Mouse (Mus musculus): ENCODE results near the gene Prdm10. TPM values are rescaled to one million over a fixed set of nuclear protein-coding genes. Genes with fewer than 3 reads are reported as not detected.

The Prdm10 gene
- polyA plus RNA-seq, 1 experiment = 1.9 TPM

DNA sequence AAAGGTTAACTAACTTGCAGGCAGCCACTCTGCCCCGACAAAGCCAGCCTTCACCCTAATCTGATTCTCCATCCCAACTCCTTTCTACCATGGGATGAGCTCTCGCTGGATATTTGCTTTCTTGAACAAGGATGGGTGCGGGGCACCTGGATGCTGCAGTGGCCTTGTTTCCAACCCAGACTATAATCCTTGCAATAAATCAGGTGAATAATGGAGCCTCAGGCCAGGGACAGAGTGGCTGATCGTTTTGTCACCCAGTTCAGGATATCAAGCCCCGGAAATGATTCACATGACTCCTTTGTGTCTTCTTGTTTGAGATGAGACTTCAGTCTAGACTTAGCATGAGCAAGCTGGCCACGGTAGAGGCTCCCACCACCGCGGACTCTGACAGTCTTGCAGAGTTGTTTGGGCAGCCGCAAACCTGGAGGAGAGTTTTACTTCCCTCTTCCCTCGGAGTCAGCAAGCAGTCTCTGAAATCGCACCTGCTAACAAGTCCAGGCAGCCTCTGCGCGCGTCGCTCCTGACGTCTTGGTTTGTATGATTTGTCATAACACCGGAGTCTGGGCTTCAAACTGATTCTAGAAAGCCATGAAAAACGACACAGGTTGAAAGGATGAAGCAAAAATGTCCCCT, 36.9 kb upstream of the Prdm10 start:
- TF ChIP-seq MYOG (IDR thresholded peaks at IDR 0.05; ENCODE audit: control insufficient read depth in 1 of 3, insufficient read depth in 1 of 3, insufficient read length in 2 of 3, low read depth in 2 of 3) (no peak), MYOD1 (IDR thresholded peaks at IDR 0.05; ENCODE audit: control insufficient read depth in 1 of 3, insufficient read length in 2 of 3, low read depth in 2 of 3) (no peak), TCF12 (IDR thresholded peaks at IDR 0.05; ENCODE audit: insufficient read depth, poor library complexity, severe bottlenecking) (no peak), POLR2AphosphoS2 (IDR thresholded peaks at IDR 0.05; ENCODE audit: insufficient read length, low read depth) (no peak), POLR2A (IDR thresholded peaks at IDR 0.05; ENCODE audit: insufficient read length, low read depth) (no peak), MAX (IDR thresholded peaks at IDR 0.05; ENCODE audit: low read depth) (no peak), E2F4 (IDR thresholded peaks at IDR 0.05; ENCODE audit: insufficient read depth) (no peak), USF1 (IDR thresholded peaks at IDR 0.05; ENCODE audit: low read depth) (no peak), SRF (IDR thresholded peaks at IDR 0.05; ENCODE audit: control insufficient read depth, insufficient read length, low read depth) (no peak), REST (IDR thresholded peaks at IDR 0.05; ENCODE audit: insufficient read depth, insufficient read length) (no peak)
- no peak overlapping the region for H3K4me2 ChIP-seq (ENCODE audit: low read depth)
- no peaks in the 10 kb centered on the region for H3K79me2 ChIP-seq (ENCODE audit: control insufficient read depth, insufficient read depth)
- H3K27me3 ChIP-seq (ENCODE audit: control insufficient read depth, insufficient read depth, insufficient read length) = no peaks in the 10 kb centered on the region
- no peak overlapping the region for H3ac ChIP-seq (ENCODE audit: control insufficient read depth, insufficient read length)
- H3K36me3 ChIP-seq (ENCODE audit: control insufficient read depth, insufficient read depth) = no peaks in the 10 kb centered on the region
- H3K4me3 ChIP-seq = no peak overlapping the region

DNA sequence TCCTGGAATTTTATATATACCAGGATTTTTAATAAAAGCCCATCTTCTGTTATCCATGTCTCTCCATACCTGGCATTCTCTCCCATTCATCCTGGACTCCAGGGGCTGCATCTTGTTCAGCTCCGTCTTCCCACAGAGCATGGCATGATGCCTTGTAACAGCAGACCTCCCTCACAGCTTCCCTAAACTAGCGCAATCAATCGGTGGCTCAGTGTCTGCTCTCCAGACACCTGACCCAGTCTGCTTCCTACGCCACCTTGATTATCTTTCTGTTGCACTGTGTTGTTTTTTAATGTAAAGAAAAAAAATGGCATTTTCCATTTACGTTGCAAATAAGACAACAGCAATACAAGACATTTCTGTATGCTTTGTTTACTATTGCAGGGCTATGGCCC, 36.4 kb upstream of the Prdm10 start:
- H3K36me3 ChIP-seq (ENCODE audit: control insufficient read depth, insufficient read depth) = no peaks in the 10 kb centered on the region
- no peak overlapping the region for H3K4me3 ChIP-seq
- TF ChIP-seq TCF12 (IDR thresholded peaks at IDR 0.05; ENCODE audit: insufficient read depth, poor library complexity, severe bottlenecking) (no peak), POLR2AphosphoS2 (IDR thresholded peaks at IDR 0.05; ENCODE audit: insufficient read length, low read depth) (no peak), USF1 (IDR thresholded peaks at IDR 0.05; ENCODE audit: low read depth) (no peak), REST (IDR thresholded peaks at IDR 0.05; ENCODE audit: insufficient read depth, insufficient read length) (no peak), MYOG (IDR thresholded peaks at IDR 0.05; ENCODE audit: control insufficient read depth in 1 of 3, insufficient read depth in 1 of 3, insufficient read length in 2 of 3, low read depth in 2 of 3) (no peak), MYOD1 (IDR thresholded peaks at IDR 0.05; ENCODE audit: control insufficient read depth in 1 of 3, insufficient read length in 2 of 3, low read depth in 2 of 3) (no peak), MAX (IDR thresholded peaks at IDR 0.05; ENCODE audit: low read depth) (no peak), SRF (IDR thresholded peaks at IDR 0.05; ENCODE audit: control insufficient read depth, insufficient read length, low read depth) (no peak), TCF3 (IDR thresholded peaks at IDR 0.05; ENCODE audit: insufficient read length, low read depth) (no peak), POLR2A (IDR thresholded peaks at IDR 0.05; ENCODE audit: insufficient read length, low read depth) (no peak), E2F4 (IDR thresholded peaks at IDR 0.05; ENCODE audit: insufficient read depth) (no peak), CEBPB (IDR thresholded peaks at IDR 0.05; ENCODE audit: insufficient read depth, poor library complexity, severe bottlenecking) (no peak)
- H3K27me3 ChIP-seq (ENCODE audit: control insufficient read depth, insufficient read depth, insufficient read length) = no peaks in the 10 kb centered on the region
- H3K4me2 ChIP-seq (ENCODE audit: low read depth) = no peak overlapping the region
- no peak overlapping the region for H3ac ChIP-seq (ENCODE audit: control insufficient read depth, insufficient read length)
- H3K79me2 ChIP-seq (ENCODE audit: control insufficient read depth, insufficient read depth) = no peaks in the 10 kb centered on the region

DNA sequence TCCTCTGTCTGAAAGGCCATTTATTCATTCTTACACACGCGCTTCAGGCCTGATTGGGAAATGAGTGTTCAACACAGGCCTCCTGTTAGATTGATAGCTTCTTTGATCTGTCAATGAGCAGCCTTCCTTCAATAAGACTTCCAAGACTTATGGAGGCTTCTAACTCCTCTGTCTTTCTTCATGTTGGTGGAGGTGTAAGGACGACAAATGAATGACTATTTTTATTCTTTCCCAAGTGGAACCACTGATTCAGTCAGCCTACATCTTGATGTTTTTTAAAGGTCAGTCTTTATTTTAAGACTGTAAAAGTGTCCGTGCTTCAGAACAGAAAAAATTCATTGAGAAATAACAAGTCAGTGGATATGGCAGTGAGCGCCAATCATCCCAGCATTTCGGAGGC, 35.3 kb upstream of the Prdm10 start:
- H3K4me3 ChIP-seq = no peak overlapping the region
- no peaks in the 10 kb centered on the region for H3K79me2 ChIP-seq (ENCODE audit: control insufficient read depth, insufficient read depth)
- H3ac ChIP-seq (ENCODE audit: control insufficient read depth, insufficient read length) = no peak overlapping the region
- H3K27me3 ChIP-seq (ENCODE audit: control insufficient read depth, insufficient read depth, insufficient read length) = no peaks in the 10 kb centered on the region
- H3K36me3 ChIP-seq (ENCODE audit: control insufficient read depth, insufficient read depth) = no peaks in the 10 kb centered on the region
- H3K4me2 ChIP-seq (ENCODE audit: low read depth) = no peak overlapping the region
- no peak for TF ChIP-seq MYOD1 (IDR thresholded peaks at IDR 0.05; ENCODE audit: control insufficient read depth in 1 of 3, insufficient read length in 2 of 3, low read depth in 2 of 3)
- TF ChIP-seq POLR2AphosphoS2 (IDR thresholded peaks at IDR 0.05; ENCODE audit: insufficient read length, low read depth) = no peak
- TF ChIP-seq USF1 (IDR thresholded peaks at IDR 0.05; ENCODE audit: low read depth) = no peak
- TF ChIP-seq REST (IDR thresholded peaks at IDR 0.05; ENCODE audit: insufficient read depth, insufficient read length) = no peak
- TF ChIP-seq CEBPB (IDR thresholded peaks at IDR 0.05; ENCODE audit: insufficient read depth, poor library complexity, severe bottlenecking) = no peak
- TF ChIP-seq TCF3 (IDR thresholded peaks at IDR 0.05; ENCODE audit: insufficient read length, low read depth) = no peak
- TF ChIP-seq TCF12 (IDR thresholded peaks at IDR 0.05; ENCODE audit: insufficient read depth, poor library complexity, severe bottlenecking) = no peak

DNA sequence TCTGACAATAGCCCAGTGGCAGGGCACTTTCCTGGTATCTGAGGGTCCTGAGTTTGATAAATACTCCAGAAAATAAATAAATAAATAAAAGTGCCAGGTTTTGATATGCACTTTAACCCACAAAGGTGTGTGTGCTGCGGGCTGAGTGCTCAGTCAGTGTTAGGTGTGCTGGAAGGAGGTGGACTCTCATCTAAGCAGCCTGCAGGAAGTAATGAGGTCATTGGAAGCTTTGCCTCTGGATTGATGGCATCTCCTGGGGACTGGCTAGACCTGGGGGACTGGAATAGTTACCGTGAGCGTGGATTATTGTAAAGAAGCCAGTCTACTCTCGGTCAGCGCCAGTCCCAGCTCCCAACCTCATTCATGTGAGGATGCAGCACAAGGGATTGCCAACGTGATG, 33.9 kb upstream of the Prdm10 start:
- H3K4me2 ChIP-seq (ENCODE audit: low read depth) = no peak overlapping the region
- no peak overlapping the region for H3ac ChIP-seq (ENCODE audit: control insufficient read depth, insufficient read length)
- no peaks in the 10 kb centered on the region for H3K36me3 ChIP-seq (ENCODE audit: control insufficient read depth, insufficient read depth)
- H3K27me3 ChIP-seq (ENCODE audit: control insufficient read depth, insufficient read depth, insufficient read length) = no peaks in the 10 kb centered on the region
- no peaks in the 10 kb centered on the region for H3K79me2 ChIP-seq (ENCODE audit: control insufficient read depth, insufficient read depth)
- no peak for TF ChIP-seq POLR2A (IDR thresholded peaks at IDR 0.05; ENCODE audit: insufficient read length, low read depth)
- no peak for TF ChIP-seq TCF12 (IDR thresholded peaks at IDR 0.05; ENCODE audit: insufficient read depth, poor library complexity, severe bottlenecking)
- TF ChIP-seq MYOD1 (IDR thresholded peaks at IDR 0.05; ENCODE audit: control insufficient read depth in 1 of 3, insufficient read length in 2 of 3, low read depth in 2 of 3) = no peak
- TF ChIP-seq MYOG (IDR thresholded peaks at IDR 0.05; ENCODE audit: control insufficient read depth in 1 of 3, insufficient read depth in 1 of 3, insufficient read length in 2 of 3, low read depth in 2 of 3) = no peak
- no peak for TF ChIP-seq REST (IDR thresholded peaks at IDR 0.05; ENCODE audit: insufficient read depth, insufficient read length)
- no peak for TF ChIP-seq POLR2AphosphoS2 (IDR thresholded peaks at IDR 0.05; ENCODE audit: insufficient read length, low read depth)
- no peak for TF ChIP-seq USF1 (IDR thresholded peaks at IDR 0.05; ENCODE audit: low read depth)
- TF ChIP-seq SRF (IDR thresholded peaks at IDR 0.05; ENCODE audit: control insufficient read depth, insufficient read length, low read depth) = no peak
- no peak overlapping the region for H3K4me3 ChIP-seq

All from myocyte (in vitro differentiated cells).